Mouse (Mus musculus): ENCODE measurements around the gene Fanci.

The Fanci gene

GRCm38 (mm10) chr7:79464776-79465420, 73.2 kb downstream of the Fanci start:
- DNase-seq (ENCODE audit: low read depth), result no peak

GRCm38 (mm10) chr7:79465461-79466044, 73.8 kb downstream of the Fanci start:
- DNase-seq (ENCODE audit: low read depth), result peak; percentile 35

GRCm38 (mm10) chr7:79466053-79466901, 74.5 kb downstream of the Fanci start, which contains the start of gene Polg:
Polg (minus strand) TSS chr7:79466362.
- DNase-seq (ENCODE audit: low read depth), result peak; percentile 95

- no peak for DNase-seq (ENCODE audit: low read depth)
These were observed 76.2 kb downstream of the Fanci start for GRCm38 (mm10) chr7:79467951-79468350.

- DNase-seq (ENCODE audit: low read depth), result no peak
These were observed 77.3 kb downstream of the Fanci start for GRCm38 (mm10) chr7:79468994-79469393.

GRCm38 (mm10) chr7:79469766-79470165, 78.0 kb downstream of the Fanci start:
- DNase-seq (ENCODE audit: low read depth), result no peak

GRCm38 (mm10) chr7:79470718-79471117, 79.0 kb downstream of the Fanci start:
- no peak for DNase-seq (ENCODE audit: low read depth)

- no peak for DNase-seq (ENCODE audit: low read depth)
These were observed 79.7 kb downstream of the Fanci start for GRCm38 (mm10) chr7:79471436-79471835.

- DNase-seq (ENCODE audit: low read depth), result peak; percentile 31
These were observed 81.1 kb downstream of the Fanci start for GRCm38 (mm10) chr7:79472792-79473191.

GRCm38 (mm10) chr7:79473496-79474194, 81.9 kb downstream of the Fanci start:
- no peak for DNase-seq (ENCODE audit: low read depth)

GRCm38 (mm10) chr7:79474831-79475399, 83.2 kb downstream of the Fanci start:
- DNase-seq (ENCODE audit: low read depth), result no peak

- no peak for DNase-seq (ENCODE audit: low read depth)
These were observed 94.8 kb downstream of the Fanci start for GRCm38 (mm10) chr7:79486528-79486927.

GRCm38 (mm10) chr7:79493915-79494314, 102.2 kb downstream of the Fanci start:
- DNase-seq (ENCODE audit: low read depth), result peak; percentile 34

GRCm38 (mm10) chr7:79495988-79496815, 104.5 kb downstream of the Fanci start:
- DNase-seq (ENCODE audit: low read depth), result peak; percentile 62

- no peak for DNase-seq (ENCODE audit: low read depth)
These were observed 105.1 kb downstream of the Fanci start for GRCm38 (mm10) chr7:79496816-79497328.

GRCm38 (mm10) chr7:79497701-79498115, 106.0 kb downstream of the Fanci start:
- no peak for DNase-seq (ENCODE audit: low read depth)

GRCm38 (mm10) chr7:79498356-79498755, 106.6 kb downstream of the Fanci start:
- DNase-seq (ENCODE audit: low read depth), result no peak

GRCm38 (mm10) chr7:79498965-79499595, 107.4 kb downstream of the Fanci start:
- peak; percentile 28 for DNase-seq (ENCODE audit: low read depth)

All from c-Kit-positive CD71-positive TER-119-negative erythroid progenitor cells, embryonic 14.5 days (primary cell).